Mouse (Mus musculus): ENCODE measurements around the gene Ceacam2. TPM values are rescaled to one million over a fixed set of nuclear protein-coding genes. Genes with fewer than 3 reads are reported as not detected.
"Not testable (repeated sequence)": the region's sequence is repeated elsewhere in the genome, so short reads cannot be mapped to it uniquely, and the experiment has no call there.

The Ceacam2 gene
- polyA plus RNA-seq, 1 experiment from 2014 or later = not detected

DNA sequence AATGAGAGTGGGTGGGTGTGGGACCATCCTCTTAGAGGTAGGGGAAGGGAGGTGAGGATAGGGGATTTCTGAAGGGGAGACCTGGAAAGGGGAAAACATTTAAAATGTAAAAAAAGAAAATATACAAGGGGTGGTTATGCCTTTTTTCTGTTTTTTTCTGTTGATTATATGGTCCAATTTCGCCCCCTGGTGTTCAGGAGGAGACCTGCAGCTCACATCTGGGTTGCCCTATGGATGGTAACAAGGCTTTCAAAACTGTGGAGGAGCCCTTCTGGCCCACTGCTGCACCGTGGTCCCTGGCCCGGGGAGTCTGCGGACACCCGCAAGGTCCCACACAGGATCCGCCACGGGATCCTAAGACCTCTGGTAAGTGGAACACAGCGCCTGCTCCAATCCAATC lies 1.8 kb upstream of the Ceacam2 start:
- WGBS = 73% methylated on average over 8 of the region's 8 CpGs
- not testable (repeated sequence) for H3K4me2 ChIP-seq (replicated peaks); H3K27ac ChIP-seq (replicated peaks); H3K4me3 ChIP-seq (replicated peaks); H3K4me1 ChIP-seq; H3K9ac ChIP-seq; H3K27me3 ChIP-seq; ATAC-seq (ENCODE audit: insufficient number of reproducible peaks, low FRiP score, low TSS enrichment, low read depth); H3K9me3 ChIP-seq (replicated peaks); H3K36me3 ChIP-seq

DNA sequence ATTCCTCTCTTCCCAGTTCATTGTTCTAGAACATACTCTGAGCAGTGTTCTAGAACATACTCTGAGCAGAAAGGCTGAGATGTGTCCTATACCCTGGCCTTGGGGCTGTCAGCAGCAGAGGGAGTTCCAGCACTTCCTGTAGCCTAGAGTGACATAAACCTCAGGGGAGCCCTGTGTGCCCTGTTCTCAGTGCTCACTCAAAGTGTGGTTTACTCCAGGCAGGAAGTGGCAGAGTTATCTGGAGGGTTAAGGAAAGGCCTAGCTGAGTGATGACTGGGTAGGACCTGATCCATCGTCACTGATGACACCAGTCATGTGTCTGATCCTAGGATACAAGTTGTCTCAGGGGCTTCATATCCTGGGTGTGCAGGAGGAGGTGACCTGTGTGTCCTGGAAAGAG lies 297 bp upstream of the Ceacam2 start:
- not testable (repeated sequence) for H3K4me2 ChIP-seq (replicated peaks); ATAC-seq (ENCODE audit: insufficient number of reproducible peaks, low FRiP score, low TSS enrichment, low read depth); H3K36me3 ChIP-seq; H3K4me1 ChIP-seq; H3K9ac ChIP-seq; H3K4me3 ChIP-seq (replicated peaks); H3K27me3 ChIP-seq; H3K9me3 ChIP-seq (replicated peaks); H3K27ac ChIP-seq (replicated peaks)
- WGBS = 86% methylated on average over 1 of the region's 1 CpGs

DNA sequence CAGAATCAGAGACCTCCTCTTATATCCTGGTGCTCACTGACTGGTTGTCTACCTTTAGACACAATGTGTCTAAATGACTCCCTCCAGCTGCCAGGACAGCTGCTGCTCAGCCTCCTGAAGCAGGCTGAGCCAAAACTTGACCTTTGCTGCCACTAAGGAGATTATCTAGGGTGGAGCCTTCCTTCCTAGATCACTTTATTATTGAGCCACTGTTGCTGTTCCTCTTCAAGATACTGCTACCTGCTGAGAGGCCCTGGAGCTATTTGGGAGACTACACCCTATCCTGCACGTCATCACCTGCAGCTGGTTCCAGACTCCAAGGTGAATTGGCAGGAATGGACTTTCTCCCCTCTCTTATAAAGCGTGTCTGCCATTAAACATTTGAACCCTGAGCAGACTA lies 8.8 kb downstream of the Ceacam2 start:
- Histone ChIP-seq H3K9ac (no peak overlapping the region), H3K4me1 (no peaks in the 10 kb centered on the region), H3K27me3 (no peaks in the 10 kb centered on the region), H3K4me2 (replicated peaks) (no peak overlapping the region), H3K36me3 (no peaks in the 10 kb centered on the region), H3K4me3 (replicated peaks) (no peak overlapping the region), H3K9me3 (replicated peaks) (no peaks in the 10 kb centered on the region), H3K27ac (replicated peaks) (no peak overlapping the region)
- no peak for ATAC-seq (ENCODE audit: insufficient number of reproducible peaks, low FRiP score, low TSS enrichment, low read depth)
- WGBS = 49% methylated on average over 2 of the region's 2 CpGs

DNA sequence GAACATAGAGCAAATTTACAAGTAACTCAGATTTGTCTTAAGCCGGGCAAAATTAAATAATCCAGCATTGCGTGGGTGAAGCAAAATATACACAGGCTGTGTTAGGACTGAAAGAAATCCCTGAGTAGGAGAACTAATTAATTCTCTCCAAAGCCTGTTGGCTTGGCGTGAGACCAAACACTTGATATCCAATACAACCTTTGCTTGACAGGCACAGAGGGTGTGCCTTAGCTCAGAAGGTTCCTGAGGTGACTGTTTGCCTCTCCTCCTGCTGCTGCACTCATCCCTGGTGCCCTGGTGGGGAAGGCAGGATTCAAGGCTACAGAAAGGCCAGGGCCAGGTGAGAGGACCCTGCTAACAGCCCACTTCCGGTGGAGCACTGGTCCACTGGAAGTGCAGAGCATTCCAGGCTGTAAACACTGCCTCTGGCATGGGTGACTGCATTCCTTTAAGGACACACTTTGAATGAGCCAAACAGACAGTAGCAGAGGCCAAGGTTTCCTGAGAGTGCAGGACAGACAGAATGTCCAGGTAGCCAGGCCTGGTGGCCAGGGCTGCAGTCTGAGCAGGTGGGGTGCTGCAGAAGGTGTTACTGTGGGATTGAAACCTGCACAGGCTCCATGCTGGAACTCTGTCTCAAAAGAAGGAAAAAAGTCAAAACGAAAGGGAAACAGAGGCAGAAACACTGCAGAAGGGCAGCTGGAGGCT lies 23.4 kb downstream of the Ceacam2 start:
- WGBS = 49% methylated on average over 2 of the region's 5 CpGs
- not testable (repeated sequence) for H3K27ac ChIP-seq (replicated peaks); H3K4me2 ChIP-seq (replicated peaks); H3K27me3 ChIP-seq; H3K9ac ChIP-seq; H3K4me1 ChIP-seq; H3K36me3 ChIP-seq; ATAC-seq (ENCODE audit: insufficient number of reproducible peaks, low FRiP score, low TSS enrichment, low read depth); H3K9me3 ChIP-seq (replicated peaks); H3K4me3 ChIP-seq (replicated peaks)

DNA sequence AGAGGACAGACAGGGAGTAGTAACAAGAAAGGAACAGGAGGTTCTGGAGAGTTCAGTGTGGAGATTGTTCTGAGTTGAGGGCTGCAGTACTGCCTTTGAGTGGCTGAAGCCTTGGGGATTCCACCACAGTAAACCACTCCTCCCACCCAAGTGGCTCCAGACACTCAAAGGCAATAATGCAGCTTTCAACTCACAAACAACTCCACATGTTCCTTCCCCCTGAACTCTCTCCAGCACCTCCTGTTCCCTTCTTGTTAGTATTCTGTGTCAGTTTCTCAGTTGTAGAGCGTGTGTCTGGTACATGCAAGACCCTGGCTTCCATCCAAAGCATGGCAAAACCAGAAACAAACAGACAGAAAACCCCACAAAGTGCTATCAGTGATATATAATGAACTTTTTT lies 24.0 kb downstream of the Ceacam2 start:
- not testable (repeated sequence) for H3K9me3 ChIP-seq (replicated peaks); H3K4me1 ChIP-seq; H3K27me3 ChIP-seq; H3K27ac ChIP-seq (replicated peaks); H3K9ac ChIP-seq; H3K4me3 ChIP-seq (replicated peaks); ATAC-seq (ENCODE audit: insufficient number of reproducible peaks, low FRiP score, low TSS enrichment, low read depth); H3K36me3 ChIP-seq; H3K4me2 ChIP-seq (replicated peaks)
- 0% methylated on average over 1 of the region's 1 CpGs for WGBS

DNA sequence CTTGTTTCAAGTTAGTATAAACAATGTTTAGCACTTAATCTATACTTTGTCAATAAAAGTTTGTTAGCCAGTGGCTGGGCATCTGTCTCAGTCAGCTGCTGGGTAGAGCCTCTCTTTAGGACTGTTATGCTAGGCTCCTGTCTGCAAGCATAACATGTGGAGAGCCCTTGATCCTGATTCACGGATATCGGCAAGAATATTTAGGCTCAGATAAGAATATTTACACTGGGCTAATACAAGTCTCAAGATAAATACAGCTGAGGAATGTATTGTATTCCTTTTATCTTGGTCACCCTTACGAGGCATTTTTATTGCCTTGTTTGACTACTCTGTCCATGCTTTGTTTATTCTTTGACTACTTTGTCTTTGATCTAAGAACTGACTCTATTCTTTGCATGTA lies 29.7 kb downstream of the Ceacam2 start:
- Histone ChIP-seq H3K27me3 (no peaks in the 10 kb centered on the region), H3K9ac (no peak overlapping the region), H3K4me3 (replicated peaks) (no peak overlapping the region), H3K36me3 (no peaks in the 10 kb centered on the region), H3K9me3 (replicated peaks) (no peaks in the 10 kb centered on the region), H3K4me1 (no peaks in the 10 kb centered on the region), H3K27ac (replicated peaks) (no peak overlapping the region), H3K4me2 (replicated peaks) (no peak overlapping the region)
- no peak for ATAC-seq (ENCODE audit: insufficient number of reproducible peaks, low FRiP score, low TSS enrichment, low read depth)
- WGBS = 62% methylated on average over 3 of the region's 3 CpGs

DNA sequence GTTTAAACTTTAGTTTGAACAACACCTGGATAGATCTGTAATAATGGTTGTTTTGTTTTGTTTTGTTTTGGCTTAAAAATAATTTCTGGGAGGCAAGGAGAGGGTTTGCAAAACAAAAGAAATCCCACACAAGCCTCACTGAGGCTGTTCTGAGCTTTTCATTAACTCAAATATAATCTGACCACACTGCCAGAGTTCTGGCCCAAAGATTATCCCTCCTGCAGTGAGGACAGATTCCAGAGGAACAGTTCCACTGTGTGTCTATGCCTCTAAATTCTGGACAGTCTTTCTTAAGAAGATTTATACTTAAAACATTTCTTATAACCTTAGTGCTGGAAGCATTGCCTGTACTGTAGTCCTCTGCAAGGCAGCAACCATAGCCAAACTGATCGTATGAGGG lies 45.0 kb downstream of the Ceacam2 start:
- no peaks in the 10 kb centered on the region for H3K36me3 ChIP-seq
- no peak overlapping the region for H3K27ac ChIP-seq (replicated peaks)
- H3K4me1 ChIP-seq = no peaks in the 10 kb centered on the region
- no peak overlapping the region for H3K9ac ChIP-seq
- no peak overlapping the region for H3K4me3 ChIP-seq (replicated peaks)
- ATAC-seq (ENCODE audit: insufficient number of reproducible peaks, low FRiP score, low TSS enrichment, low read depth) = no peak
- no peaks in the 10 kb centered on the region for H3K9me3 ChIP-seq (replicated peaks)
- H3K27me3 ChIP-seq = no peaks in the 10 kb centered on the region
- WGBS = 83% methylated on average over 1 of the region's 1 CpGs
- H3K4me2 ChIP-seq (replicated peaks) = no peak overlapping the region

DNA sequence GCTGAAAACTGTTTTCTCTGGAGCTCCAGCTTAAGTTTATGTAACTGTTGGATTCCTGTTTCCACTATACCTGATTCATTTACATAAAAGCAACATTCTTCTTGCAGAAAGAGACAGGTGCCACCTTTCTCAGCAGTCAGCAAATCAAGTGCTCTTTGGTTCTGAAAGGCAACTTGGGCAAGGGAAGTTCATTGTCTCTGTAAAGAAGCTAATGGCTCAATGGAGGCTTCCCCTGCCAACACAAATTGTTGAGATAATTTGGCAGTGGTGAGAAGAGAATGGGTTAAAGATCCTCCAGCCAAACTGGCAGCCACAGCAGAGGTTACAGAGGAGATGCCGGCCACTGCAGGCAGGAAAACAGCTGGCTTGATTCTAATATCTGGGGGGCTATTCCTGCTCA lies 49.0 kb downstream of the Ceacam2 start:
- H3K4me2 ChIP-seq (replicated peaks); H3K27ac ChIP-seq (replicated peaks); H3K4me1 ChIP-seq; ATAC-seq (ENCODE audit: insufficient number of reproducible peaks, low FRiP score, low TSS enrichment, low read depth); H3K9me3 ChIP-seq (replicated peaks); H3K27me3 ChIP-seq; H3K9ac ChIP-seq; H3K36me3 ChIP-seq; H3K4me3 ChIP-seq (replicated peaks): not testable (repeated sequence)
- no CpG with 5 or more reads among the region's 1 CpGs for WGBS

DNA sequence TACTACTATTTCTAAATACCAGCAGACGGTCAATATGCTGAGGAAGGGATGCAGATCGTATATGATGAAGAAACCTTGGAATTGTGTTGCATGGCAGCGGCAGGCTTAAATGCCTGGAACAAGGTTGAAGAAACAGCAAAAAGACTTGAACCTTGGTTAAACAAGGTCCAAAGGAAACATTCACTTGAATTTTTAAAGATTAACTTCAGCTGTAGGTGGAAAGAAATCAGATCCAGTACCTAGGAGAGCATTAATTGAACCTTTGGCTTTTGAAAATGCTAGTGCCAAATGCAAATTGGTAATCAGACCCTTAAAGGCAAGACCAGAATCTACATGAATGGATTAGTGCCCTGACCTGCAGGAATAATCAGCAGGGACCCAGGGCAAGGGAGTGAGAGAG lies 50.3 kb downstream of the Ceacam2 start:
- H3K36me3 ChIP-seq; H3K27ac ChIP-seq (replicated peaks); ATAC-seq (ENCODE audit: insufficient number of reproducible peaks, low FRiP score, low TSS enrichment, low read depth); H3K4me1 ChIP-seq; H3K9me3 ChIP-seq (replicated peaks); H3K4me2 ChIP-seq (replicated peaks); H3K27me3 ChIP-seq; H3K9ac ChIP-seq; H3K4me3 ChIP-seq (replicated peaks): not testable (repeated sequence)
- WGBS = 86% methylated on average over 3 of the region's 3 CpGs

DNA sequence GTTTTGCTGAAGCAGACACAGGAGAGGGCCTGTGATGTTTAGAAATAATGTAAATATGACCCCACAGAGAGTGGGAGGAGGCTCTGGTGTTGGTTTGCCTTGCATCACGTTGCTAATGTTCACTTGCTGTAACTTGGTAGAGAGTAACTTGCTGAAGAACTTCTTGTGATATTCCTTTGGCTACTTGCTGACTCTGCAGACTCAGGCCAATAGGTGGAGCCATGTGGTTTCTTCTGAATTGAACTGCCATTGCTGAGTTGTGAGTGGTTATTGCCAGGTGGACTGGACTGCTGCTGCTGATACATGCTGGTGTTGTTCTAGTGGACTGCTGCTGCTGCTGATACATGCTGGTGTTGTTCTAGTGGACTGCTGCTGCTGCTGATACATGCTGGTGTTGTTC lies 53.5 kb downstream of the Ceacam2 start:
- no peak for ATAC-seq (ENCODE audit: insufficient number of reproducible peaks, low FRiP score, low TSS enrichment, low read depth)
- Histone ChIP-seq H3K9ac (no peak overlapping the region), H3K36me3 (no peaks in the 10 kb centered on the region), H3K9me3 (replicated peaks) (no peaks in the 10 kb centered on the region), H3K27ac (replicated peaks) (no peak overlapping the region), H3K4me3 (replicated peaks) (no peak overlapping the region), H3K4me1 (no peaks in the 10 kb centered on the region), H3K27me3 (no peaks in the 10 kb centered on the region), H3K4me2 (replicated peaks) (no peak overlapping the region)
- 9% methylated on average over 1 of the region's 1 CpGs for WGBS

DNA sequence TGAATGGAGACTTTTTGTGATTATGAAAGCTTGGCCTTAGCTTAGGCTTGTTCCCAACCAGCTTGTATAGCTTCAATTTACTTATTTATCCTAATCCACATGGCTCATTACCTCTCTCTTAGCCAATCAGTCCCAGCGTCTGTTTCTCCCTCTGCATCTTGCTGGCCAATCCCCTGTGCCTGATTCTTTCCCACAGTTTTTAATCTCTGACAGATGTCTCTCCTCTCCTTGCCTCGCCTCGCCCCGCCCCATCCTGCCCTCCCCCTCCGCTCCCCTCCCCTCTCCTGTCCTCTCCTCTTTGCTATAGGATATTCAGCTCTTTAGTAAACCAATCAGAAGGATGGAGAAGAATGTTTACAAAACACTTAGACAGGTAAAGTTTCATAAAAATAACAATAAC lies 54.6 kb downstream of the Ceacam2 start:
- Histone ChIP-seq H3K4me3 (replicated peaks) (no peak overlapping the region), H3K27me3 (no peaks in the 10 kb centered on the region), H3K27ac (replicated peaks) (no peak overlapping the region), H3K4me1 (no peaks in the 10 kb centered on the region), H3K36me3 (no peaks in the 10 kb centered on the region), H3K9ac (no peak overlapping the region), H3K9me3 (replicated peaks) (no peaks in the 10 kb centered on the region), H3K4me2 (replicated peaks) (no peak overlapping the region)
- 38% methylated on average over 5 of the region's 5 CpGs for WGBS
- no peak for ATAC-seq (ENCODE audit: insufficient number of reproducible peaks, low FRiP score, low TSS enrichment, low read depth)

DNA sequence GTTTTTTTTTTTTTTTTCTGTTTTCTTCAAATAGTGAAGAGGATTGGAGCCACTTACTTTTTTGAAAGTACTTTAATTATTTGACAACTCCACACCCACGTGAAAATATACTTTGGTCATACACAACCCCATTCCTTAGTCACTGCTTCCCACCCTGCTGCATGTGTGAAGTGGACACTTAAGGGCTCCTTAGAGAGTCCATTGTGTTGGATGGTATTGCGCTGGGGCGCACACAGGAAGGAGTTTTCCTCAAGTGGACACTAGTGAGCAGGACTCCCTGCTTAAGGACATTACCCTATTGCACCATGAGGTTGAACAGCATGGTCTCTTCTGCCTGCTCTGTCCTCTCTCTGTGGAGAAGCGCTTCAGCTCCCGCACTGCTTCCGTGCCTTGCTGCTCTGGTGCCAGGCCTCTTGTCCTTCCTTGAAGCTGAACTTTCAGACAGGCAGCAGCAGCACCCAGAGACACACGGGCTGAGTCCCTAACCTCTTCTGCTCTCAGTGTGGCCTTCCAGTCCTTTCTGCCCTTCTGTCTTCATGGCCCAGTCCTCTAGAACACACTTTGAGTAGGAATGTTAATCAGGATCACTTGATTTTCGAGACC lies 56.4 kb downstream of the Ceacam2 start:
- H3K9ac ChIP-seq = no peak overlapping the region
- H3K4me1 ChIP-seq = no peaks in the 10 kb centered on the region
- H3K27ac ChIP-seq (replicated peaks) = no peak overlapping the region
- H3K4me3 ChIP-seq (replicated peaks) = no peak overlapping the region
- no peak for ATAC-seq (ENCODE audit: insufficient number of reproducible peaks, low FRiP score, low TSS enrichment, low read depth)
- no peaks in the 10 kb centered on the region for H3K9me3 ChIP-seq (replicated peaks)
- WGBS = 82% methylated on average over 8 of the region's 8 CpGs
- no peak overlapping the region for H3K4me2 ChIP-seq (replicated peaks)
- no peaks in the 10 kb centered on the region for H3K36me3 ChIP-seq
- H3K27me3 ChIP-seq = no peaks in the 10 kb centered on the region

Data from embryonic facial prominence, embryonic 15.5 days (tissue).